Mouse (Mus musculus) lung, embryonic 14.5 days (tissue): ENCODE measurements at regions not wholly inside any gene's neighbourhood (a gene's known extent, or its start where the extent isn't known, plus 50 kb on each side); places are given as distances from the start of the nearest gene placed in this dataset.

ENCODE experiments used
- ATAC-seq: fragments of 200-750 bp; cut with Nextera tagmentation; 2 replicates; pipeline ENCODE4 v1.8.0; 2017; ENCODE audit warnings: mild to moderate bottlenecking, moderate TSS enrichment, moderate library complexity; ENCODE audit not compliant: insufficient read depth
- DNase-seq: peaks from one replicate; pipeline ENCODE4 v3.0.0-alpha.2; 2015
- H3K27ac ChIP-seq: fragments of 300-500 bp; sonication (generic); 2 replicates; pipeline ENCODE4 v1.5.1; 2014; ENCODE audit warnings: low read depth, mild to moderate bottlenecking, moderate library complexity
- H3K27me3 ChIP-seq: fragments of 300-500 bp; sonication (generic); 2 replicates; pipeline ENCODE4 v1.6.1; 2014; ENCODE audit warnings: low read length, control low read depth; ENCODE audit not compliant: insufficient read depth
- H3K36me3 ChIP-seq: fragments of 300-500 bp; sonication (generic); 2 replicates; pipeline ENCODE4 v1.6.1; 2014; ENCODE audit warnings: control low read depth; ENCODE audit not compliant: insufficient read depth
- H3K4me1 ChIP-seq: fragments of 300-500 bp; sonication (generic); 2 replicates; pipeline ENCODE4 v1.6.1; 2014; ENCODE audit warnings: antibody characterized with exemption, control low read depth; ENCODE audit not compliant: insufficient read depth
- H3K4me2 ChIP-seq: fragments of 300-500 bp; sonication (generic); 2 replicates; pipeline ENCODE4 v1.6.1; 2014; ENCODE audit warnings: mild to moderate bottlenecking
- H3K4me3 ChIP-seq: fragments of 300-500 bp; sonication (generic); 2 replicates; pipeline ENCODE4 v1.5.1; 2014; ENCODE audit warnings: low read depth, low read length
- H3K9ac ChIP-seq: fragments of 300-500 bp; sonication (generic); 2 replicates; pipeline ENCODE4 v1.6.1; 2014
- H3K9me3 ChIP-seq: fragments of 300-500 bp; sonication (generic); 2 replicates; pipeline ENCODE4 v1.6.1; 2016; ENCODE audit warnings: low read depth, low read length, control low read depth
- CTCF ChIP-seq: IDR thresholded peaks from 2 replicates; pipeline ENCODE4 v1.5.1; 2016; ENCODE audit warnings: antibody characterized with exemption, low read depth
- WGBS: fragments of 180-500 bp; shearing (Covaris S2); extraction: QIAGEN DNeasy Blood & Tissue Kit; methylation state at CpG from one replicate; pipeline ENCODE4 v1.1.7; 2014; 5-methylcytosine and 5-hydroxymethylcytosine counted together

GRCm38 (mm10) chr10:8667244-8667643 is 148.6 kb upstream of the Ust start:
- Histone ChIP-seq H3K27ac (no peak overlapping the region), H3K9ac (no peak overlapping the region), H3K4me2 (no peak overlapping the region), H3K9me3 (no peaks in the 10 kb centered on the region), H3K4me3 (no peak overlapping the region), H3K36me3 (no peaks in the 10 kb centered on the region), H3K4me1 (no peaks in the 10 kb centered on the region), H3K27me3 (no peaks in the 10 kb centered on the region)
- no peak for TF ChIP-seq CTCF
- 25% methylated on average over 2 of the region's 2 CpGs for WGBS
- no peak for ATAC-seq
- DNase-seq = no peak

- DNase-seq (peak; percentile 75), ATAC-seq (peak; percentile 69; the same call in 1 of the 2 replicates)
- no peak overlapping the region for H3K4me3 ChIP-seq
- H3K4me1 ChIP-seq = peaks cover 3% of the 10 kb centered on the region; the same call in 1 of the 2 replicates
- H3K36me3 ChIP-seq = no peaks in the 10 kb centered on the region
- 29% methylated on average over 3 of the region's 3 CpGs for WGBS
- no peak for TF ChIP-seq CTCF
- H3K4me2 ChIP-seq = no peak overlapping the region
- no peaks in the 10 kb centered on the region for H3K9me3 ChIP-seq
- no peak overlapping the region for H3K9ac ChIP-seq
- H3K27ac ChIP-seq = no peak overlapping the region; the same call in 1 of the 2 replicates
- H3K27me3 ChIP-seq = no peaks in the 10 kb centered on the region
These were observed 140.3 kb upstream of the Ust start for GRCm38 (mm10) chr10:8658934-8659294.

- H3K9ac ChIP-seq = no peak overlapping the region
- WGBS = 43% methylated on average over 6 of the region's 6 CpGs
- H3K27me3 ChIP-seq = no peaks in the 10 kb centered on the region
- H3K9me3 ChIP-seq = no peaks in the 10 kb centered on the region
- no peak for TF ChIP-seq CTCF
- peak overlapping the region; percentile 2; the same call in 1 of the 2 replicates for H3K27ac ChIP-seq
- DNase-seq (peak; percentile 51), ATAC-seq (peak; percentile 54)
- no peak overlapping the region for H3K4me3 ChIP-seq
- no peaks in the 10 kb centered on the region for H3K36me3 ChIP-seq
- peaks cover 3% of the 10 kb centered on the region; the same call in 1 of the 2 replicates for H3K4me1 ChIP-seq
- no peak overlapping the region for H3K4me2 ChIP-seq
These were observed 139.7 kb upstream of the Ust start for GRCm38 (mm10) chr10:8658024-8658933.

GRCm38 (mm10) chr10:8657176-8658023 is 138.8 kb upstream of the Ust start:
- no peaks in the 10 kb centered on the region for H3K36me3 ChIP-seq
- TF ChIP-seq CTCF = no peak
- no peaks in the 10 kb centered on the region for H3K27me3 ChIP-seq
- WGBS = 61% methylated on average over 2 of the region's 2 CpGs
- H3K4me3 ChIP-seq = no peak overlapping the region
- no peaks in the 10 kb centered on the region for H3K9me3 ChIP-seq
- DNase-seq = no peak
- no peak overlapping the region for H3K4me2 ChIP-seq
- no peak overlapping the region for H3K9ac ChIP-seq
- ATAC-seq = no peak
- H3K27ac ChIP-seq = peak overlapping the region; percentile 2; the same call in 1 of the 2 replicates
- peaks cover 3% of the 10 kb centered on the region; the same call in 1 of the 2 replicates for H3K4me1 ChIP-seq

GRCm38 (mm10) chr10:8653651-8654050 is 135.0 kb upstream of the Ust start:
- Histone ChIP-seq H3K27me3 (no peaks in the 10 kb centered on the region), H3K9me3 (no peaks in the 10 kb centered on the region), H3K9ac (no peak overlapping the region), H3K4me2 (no peak overlapping the region), H3K4me3 (no peak overlapping the region), H3K36me3 (no peaks in the 10 kb centered on the region), H3K4me1 (peaks cover 3% of the 10 kb centered on the region; the same call in 1 of the 2 replicates), H3K27ac (no peak overlapping the region)
- TF ChIP-seq CTCF = no peak
- no peak for DNase-seq
- ATAC-seq = no peak
- WGBS = 77% methylated on average over 3 of the region's 3 CpGs

- Histone ChIP-seq H3K27me3 (no peaks in the 10 kb centered on the region), H3K4me1 (no peaks in the 10 kb centered on the region), H3K4me2 (no peak overlapping the region), H3K4me3 (no peak overlapping the region), H3K9ac (no peak overlapping the region), H3K9me3 (no peaks in the 10 kb centered on the region), H3K27ac (no peak overlapping the region), H3K36me3 (no peaks in the 10 kb centered on the region)
- TF ChIP-seq CTCF = no peak
- DNase-seq (no peak), ATAC-seq (no peak)
- 43% methylated on average over 3 of the region's 3 CpGs for WGBS
These were observed 123.6 kb upstream of the Ust start for GRCm38 (mm10) chr10:8642266-8642665.
